Mouse (Mus musculus) spleen, adult 2 months (tissue): ENCODE measurements around the gene Fkbp11.

Experiments used
- CTCF ChIP-seq: fragments of 200-500 bp; IDR thresholded peaks from 2 replicates; pipeline ENCODE4 v1.5.1; 2011; ENCODE audit warnings: mild to moderate bottlenecking, inconsistent platforms; ENCODE audit not compliant: insufficient read depth, insufficient read length, insufficient replicate concordance; ENCODE audit errors: extremely low read depth
- POLR2A ChIP-seq: fragments of 200-500 bp; IDR thresholded peaks from 2 replicates; pipeline ENCODE4 v1.6.1; 2011; ENCODE audit warnings: low read depth, low read length, inconsistent platforms

- TF ChIP-seq CTCF: no peak
- no peak for TF ChIP-seq POLR2A
These were observed 4.1 kb upstream of the Fkbp11 start for GRCm38 (mm10) chr15:98732006-98732531.
